Mouse (Mus musculus): Measurements from ENCODE around the gene Atf3.

The Atf3 gene

GRCm38 (mm10) chr1:191225771-191226170, 7.9 kb upstream of the Atf3 start:
- DNase-seq: no peak

GRCm38 (mm10) chr1:191224981-191225703, 7.3 kb upstream of the Atf3 start:
- DNase-seq: peak; percentile 14

GRCm38 (mm10) chr1:191224302-191224980, 6.6 kb upstream of the Atf3 start:
- DNase-seq: peak; percentile 94

- DNase-seq: no peak
Measured at GRCm38 (mm10) chr1:191223930-191224301, 6.1 kb upstream of the Atf3 start.

GRCm38 (mm10) chr1:191222031-191222430, 4.2 kb upstream of the Atf3 start:
- no peak for DNase-seq

GRCm38 (mm10) chr1:191220588-191220987, 2.7 kb upstream of the Atf3 start:
- no peak for DNase-seq

GRCm38 (mm10) chr1:191219748-191220147, 1.9 kb upstream of the Atf3 start:
- no peak for DNase-seq

GRCm38 (mm10) chr1:191218583-191218982, 744 bp upstream of the Atf3 start:
- DNase-seq: no peak

GRCm38 (mm10) chr1:191215776-191216661, 1.8 kb downstream of the Atf3 start:
- DNase-seq: peak; percentile 10

- DNase-seq: no peak
Measured at GRCm38 (mm10) chr1:191211096-191211495, 6.7 kb downstream of the Atf3 start.

- no peak for DNase-seq
Measured at GRCm38 (mm10) chr1:191205791-191206190, 12.0 kb downstream of the Atf3 start.

- DNase-seq: no peak
Measured at GRCm38 (mm10) chr1:191204876-191205275, 13.0 kb downstream of the Atf3 start.

GRCm38 (mm10) chr1:191203496-191203895, 14.3 kb downstream of the Atf3 start:
- DNase-seq: no peak

- DNase-seq: no peak
Measured at GRCm38 (mm10) chr1:191202208-191202952, 15.5 kb downstream of the Atf3 start.

GRCm38 (mm10) chr1:191200816-191201602, 16.8 kb downstream of the Atf3 start:
- DNase-seq: no peak

- no peak for DNase-seq
Measured at GRCm38 (mm10) chr1:191197916-191198315, 19.9 kb downstream of the Atf3 start.

GRCm38 (mm10) chr1:191196016-191196415, 21.8 kb downstream of the Atf3 start:
- no peak for DNase-seq

GRCm38 (mm10) chr1:191193657-191194424, 24.0 kb downstream of the Atf3 start:
- DNase-seq: peak; percentile 43

GRCm38 (mm10) chr1:191192751-191193150, 25.1 kb downstream of the Atf3 start:
- DNase-seq: no peak

GRCm38 (mm10) chr1:191192213-191192612, 25.6 kb downstream of the Atf3 start:
- DNase-seq: no peak

All from kidney, adult 18-20 months (tissue).